Mouse (Mus musculus): ENCODE data around the gene Ppp1r9b.

DNA sequence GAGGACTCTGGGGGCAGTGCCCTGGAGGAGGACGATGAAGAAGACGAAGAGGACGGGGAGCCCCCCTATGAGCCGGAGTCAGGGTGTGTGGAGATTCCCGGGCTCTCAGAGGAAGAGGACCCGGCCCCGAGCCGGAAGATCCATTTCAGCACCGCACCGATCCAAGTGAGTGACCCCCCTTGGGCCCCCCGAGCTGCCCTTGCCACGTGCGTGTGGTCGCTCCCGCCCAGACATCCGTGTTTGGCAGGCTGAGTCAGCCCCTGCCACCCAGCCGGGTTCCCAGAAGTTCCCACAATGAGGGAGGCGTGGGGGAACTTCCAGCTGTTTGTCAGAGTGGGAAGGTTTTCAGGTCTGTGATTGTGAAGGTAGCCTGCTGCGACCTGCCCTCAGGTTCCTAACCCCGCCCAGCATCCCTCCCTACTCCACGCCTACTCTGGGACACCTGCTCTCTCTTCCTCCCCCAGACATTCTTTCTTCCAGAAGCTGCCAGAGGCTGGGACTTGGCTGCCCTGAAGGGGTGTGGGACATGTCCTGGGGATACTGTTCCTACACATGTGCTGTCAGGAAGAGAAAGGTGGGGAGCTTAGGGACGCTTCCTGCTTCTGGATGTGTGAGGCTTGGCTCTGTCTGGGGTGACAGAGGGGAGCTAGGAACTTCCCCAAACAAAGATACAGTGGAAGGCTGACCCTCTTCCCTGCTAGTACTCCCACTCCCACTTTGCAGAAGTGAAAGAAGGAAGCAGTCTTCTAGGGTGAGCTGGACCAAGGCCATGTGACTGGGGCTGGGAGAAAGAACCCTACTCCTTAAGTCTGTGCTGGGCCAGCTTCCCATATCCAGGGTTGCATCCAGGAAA, 2.1 kb downstream of the Ppp1r9b start:
- TF ChIP-seq CTCF (IDR thresholded peaks at IDR 0.05; ENCODE audit: low read depth, low read length) (no peak), POLR2A (IDR thresholded peaks at IDR 0.05; ENCODE audit: extremely low read depth, insufficient read depth, low read length) (no peak)
